1 mouse cellular context compared by ENCODE assay signal in the genomic region with DNA sequence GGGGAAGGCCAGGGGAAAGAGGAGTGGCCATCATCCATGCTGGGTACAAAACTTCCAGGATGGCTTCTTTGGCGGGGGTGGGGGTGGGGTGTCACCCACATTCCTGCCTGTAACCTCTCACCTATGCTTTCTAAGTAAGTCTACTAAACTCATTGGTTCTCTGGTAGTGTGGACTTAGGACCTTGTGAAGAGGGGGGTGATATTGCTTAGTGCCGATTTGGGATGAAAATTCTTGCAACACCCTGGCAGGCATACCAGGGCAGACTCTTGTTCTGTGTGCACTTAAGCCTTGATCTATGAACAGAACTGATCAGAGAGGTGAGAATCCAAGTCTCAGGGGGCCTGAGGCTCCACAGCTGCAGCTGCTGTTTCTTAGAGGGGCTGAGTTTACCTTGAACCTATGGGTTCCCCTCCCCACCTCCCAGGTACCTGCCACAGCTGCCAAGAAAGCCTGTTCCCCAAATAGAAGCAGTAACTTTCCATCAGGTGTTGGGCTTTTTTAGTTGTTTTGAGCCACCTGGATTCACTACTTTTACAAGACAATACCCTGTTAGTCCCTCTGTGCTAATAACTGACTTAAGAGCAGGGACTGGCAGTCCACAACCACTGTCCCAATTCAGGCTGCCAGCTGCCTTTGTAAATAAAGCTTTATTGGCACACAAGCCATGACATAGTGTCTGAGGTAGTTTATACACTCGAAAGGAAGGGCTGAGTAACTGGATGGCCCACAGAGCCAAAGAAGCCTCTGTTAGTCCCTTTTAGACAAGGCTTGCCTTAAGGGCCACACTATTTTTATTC.
TF ChIP-seq lines count a peak whose summit lies in the region.

No protein-coding gene starts in this region.

TF ChIP-seq in CH12.LX, 34 proteins besides CTCF, POLR2A, EP300 and RAD21 (continued from another document):
- TF ChIP-seq SMC3 (IDR thresholded peaks at IDR 0.05; ENCODE audit: low read depth, low read length) (no peak), TCF12 (IDR thresholded peaks at IDR 0.05; ENCODE audit: low read depth, low read length) (peak; percentile 95), NRF1 (IDR thresholded peaks at IDR 0.05; ENCODE audit: low read depth, low read length) (no peak), KAT2A (IDR thresholded peaks at IDR 0.05; ENCODE audit: insufficient replicate concordance, low read length) (no peak), E2F4 (IDR thresholded peaks at IDR 0.05; ENCODE audit: insufficient replicate concordance, low read depth, low read length) (no peak), MXI1 (IDR thresholded peaks at IDR 0.05; ENCODE audit: low read depth, low read length) (no peak), MAX (IDR thresholded peaks at IDR 0.05; ENCODE audit: low read length) (no peak), MYC (IDR thresholded peaks at IDR 0.05; ENCODE audit: low read depth, low read length) (no peak), UBTF (IDR thresholded peaks at IDR 0.05; ENCODE audit: low read depth, low read length) (no peak), TBP (conservative IDR thresholded peaks at IDR 0.05; ENCODE audit: low read depth, low read length) (no peak), ZC3H11A (IDR thresholded peaks at IDR 0.05; ENCODE audit: low read depth, low read length) (no peak), MAZ (IDR thresholded peaks at IDR 0.05; ENCODE audit: low read depth, low read length) (0 out of 2 replicates have a peak, but pooled peaks have one; percentile 42), POLR2AphosphoS2 (IDR thresholded peaks at IDR 0.05; ENCODE audit: low read depth, low read length) (no peak), JUN (IDR thresholded peaks at IDR 0.05; ENCODE audit: insufficient read depth, low read depth, low read length) (no peak), SIN3A (IDR thresholded peaks at IDR 0.05; ENCODE audit: low read length) (no peak), ZNF384 (IDR thresholded peaks at IDR 0.05; ENCODE audit: low read depth, low read length) (no peak), MEF2A (IDR thresholded peaks at IDR 0.05; ENCODE audit: borderline replicate concordance, low read depth, low read length) (peak; percentile 88), USF2 (conservative IDR thresholded peaks at IDR 0.05; ENCODE audit: low read depth, low read length) (no peak), BHLHE40 (IDR thresholded peaks at IDR 0.05; ENCODE audit: low read depth, low read length) (peak; percentile 32; the same call in 1 of the 2 replicates), ZMIZ1 (IDR thresholded peaks at IDR 0.05; ENCODE audit: low read depth, low read length) (no peak), ZKSCAN1 (IDR thresholded peaks at IDR 0.05; ENCODE audit: borderline replicate concordance, low read depth, low read length) (no peak), ETS1 (conservative IDR thresholded peaks at IDR 0.05; ENCODE audit: low read depth, low read length) (peak; percentile 81), HCFC1 (IDR thresholded peaks at IDR 0.05; ENCODE audit: low read depth, low read length) (peak; percentile 32), ELF1 (IDR thresholded peaks at IDR 0.05; ENCODE audit: low read depth, low read length) (no peak)
